Mouse (Mus musculus) thymus, adult 2 months (tissue): Measurements from ENCODE around the gene N4bp2l2.

Experiments used
- CTCF ChIP-seq: fragments of 200-500 bp; IDR thresholded peaks from 2 replicates; pipeline ENCODE4 v1.5.1; 2012; ENCODE audit warnings: mild to moderate bottlenecking, control low read depth, low read length, moderate library complexity, borderline replicate concordance; ENCODE audit not compliant: control insufficient read depth, poor library complexity, insufficient read depth; ENCODE audit errors: extremely low read depth
- POLR2A ChIP-seq: fragments of 200-500 bp; IDR thresholded peaks from 2 replicates; pipeline ENCODE4 v1.6.1; 2012; ENCODE audit warnings: mild to moderate bottlenecking, low read length, control low read depth, moderate library complexity; ENCODE audit not compliant: control insufficient read depth, poor library complexity, insufficient read depth; ENCODE audit errors: extremely low read depth

GRCm38 (mm10) chr5:150668731-150669130 is 2.7 kb upstream of the N4bp2l2 start:
- no peak for TF ChIP-seq POLR2A
- TF ChIP-seq CTCF: no peak
